Mouse (Mus musculus) CH12.LX (cell line): ENCODE results near the gene Tmed5.

Experiments
- CTCF ChIP-seq, 2 experiments: IDR thresholded peaks in 1 of 2; conservative IDR thresholded peaks in 1 of 2; 2 replicates each; pipeline ENCODE4 v1.5.1; 2011 to 2012; ENCODE audit warnings: low read depth in 2 of 2, low read length in 2 of 2, improper control_type of control experiment in 1 of 2, inconsistent platforms in 1 of 2, mild to moderate bottlenecking in 1 of 2, moderate library complexity in 1 of 2
- ELF1 ChIP-seq: IDR thresholded peaks from 2 replicates; pipeline ENCODE4 v1.6.1; 2014; ENCODE audit warnings: low read depth, mild to moderate bottlenecking, inconsistent platforms, low read length, improper control_type of control experiment
- EP300 ChIP-seq: IDR thresholded peaks from 2 replicates; pipeline ENCODE4 v1.6.1; 2011; ENCODE audit warnings: low read length, improper control_type of control experiment
- HCFC1 ChIP-seq: IDR thresholded peaks from 2 replicates; pipeline ENCODE4 v1.6.1; 2012; ENCODE audit warnings: low read depth, mild to moderate bottlenecking, inconsistent platforms, low read length, improper control_type of control experiment
- MAX ChIP-seq: IDR thresholded peaks from 2 replicates; pipeline ENCODE4 v1.6.1; 2011; ENCODE audit warnings: low read length, improper control_type of control experiment
- POLR2A ChIP-seq: IDR thresholded peaks from 2 replicates; pipeline ENCODE4 v1.6.1; 2011; ENCODE audit warnings: low read depth, mild to moderate bottlenecking, improper control_type of control experiment, low read length

GRCm38 (mm10) chr5:108097676-108098075, 34.7 kb downstream of the Tmed5 start:
- TF ChIP-seq MAX (no peak), EP300 (no peak), CTCF (conservative IDR thresholded peaks at IDR 0.05 in 1 of 2, IDR thresholded peaks at IDR 0.05 in 1 of 2; ENCODE audit: low read depth in 2 of 2, low read length in 2 of 2) (no peak), HCFC1 (no peak), POLR2A (no peak), ELF1 (no peak)
